Mouse (Mus musculus) frontal cortex, adult 2 months (tissue): ENCODE measurements at regions not wholly inside any gene's neighbourhood (a gene's known extent, or its start where the extent isn't known, plus 50 kb on each side); places are given as distances from the start of the nearest gene placed in this dataset.

Experiments
- DNase-seq, 2 experiments: peaks; one replicate each; pipeline ENCODE4 v3.0.0; 2022; ENCODE audit warnings: low spot score in 1 of 2; ENCODE audit errors: extremely low spot score in 1 of 2

DNA sequence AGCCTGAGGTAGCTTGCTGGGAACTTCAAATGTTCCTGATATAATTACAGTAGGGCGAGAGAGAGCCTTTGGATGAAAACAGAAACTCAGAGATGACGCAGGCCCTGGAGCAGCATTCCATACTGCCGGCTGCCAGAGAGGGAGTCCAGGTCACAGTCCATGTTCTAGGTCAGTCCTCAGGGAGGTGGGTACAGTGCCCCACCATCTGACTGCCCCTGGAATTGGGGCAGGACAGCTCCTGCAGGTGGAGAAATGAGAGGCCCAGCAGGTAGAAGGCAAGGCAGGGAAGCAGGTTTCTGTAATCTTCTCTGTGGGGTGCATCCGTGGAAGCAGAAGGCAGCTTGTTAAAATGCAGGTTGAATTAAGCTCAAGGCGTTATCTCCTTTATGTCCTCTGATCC lies 94.5 kb upstream of the 4930596D02Rik start:
- no peak for DNase-seq

GRCm38 (mm10) chr14:35884658-35885273 lies 73.0 kb upstream of the 4930596D02Rik start:
- DNase-seq: peak; percentile 5 to 17

DNA sequence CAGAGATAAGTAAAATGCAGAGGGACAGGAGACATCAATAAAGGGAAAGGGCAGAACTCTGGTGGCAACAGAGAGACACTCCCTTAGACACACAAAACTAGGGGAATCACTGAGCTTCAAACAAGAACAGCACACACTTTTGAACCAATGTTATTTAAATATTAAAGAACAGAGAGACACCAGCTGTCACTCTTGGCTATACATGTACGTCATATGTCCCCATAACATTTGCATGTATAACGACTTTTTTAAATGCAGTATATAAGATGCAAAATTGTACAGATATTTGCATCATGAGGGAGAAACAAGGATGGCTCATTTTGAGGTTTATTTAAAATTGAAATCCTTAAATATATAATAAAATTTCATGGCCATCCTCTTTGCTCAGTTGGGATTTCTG lies 62.5 kb upstream of the 4930596D02Rik start:
- DNase-seq: no peak
